Mouse (Mus musculus): ENCODE measurements around the gene Chtop. TPM values are rescaled to one million over a fixed set of nuclear protein-coding genes. Genes with fewer than 3 reads are reported as not detected.

Chtop gene
- polyA plus RNA-seq, 1 experiment: 53.5 TPM

DNA sequence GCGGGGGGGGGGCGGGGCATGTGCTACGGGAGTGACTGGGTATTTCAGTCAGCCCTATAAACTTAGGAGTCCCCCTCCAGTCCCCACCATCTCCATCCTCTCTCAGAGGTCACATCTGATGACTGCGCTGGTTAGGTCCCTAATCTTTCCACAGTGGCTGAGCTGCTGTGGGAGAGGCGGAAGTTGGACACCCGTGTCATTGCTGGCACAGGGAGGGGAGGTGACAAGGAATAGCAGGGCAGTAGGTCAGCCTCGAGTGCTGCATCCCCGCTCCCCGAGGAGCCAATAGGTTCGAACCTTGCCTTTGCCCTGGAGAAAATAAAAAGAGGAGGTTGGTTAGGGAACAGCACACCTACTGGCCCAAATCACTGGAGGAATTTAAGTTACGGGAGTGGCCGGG lies 58.4 kb downstream of the Chtop start:
- TF ChIP-seq POLR2A (IDR thresholded peaks at IDR 0.05; ENCODE audit: control insufficient read depth, low read depth, low read length): no peak
- TF ChIP-seq CTCF (IDR thresholded peaks at IDR 0.05; ENCODE audit: control insufficient read depth, insufficient read depth, insufficient replicate concordance, low read depth, low read length): no peak
- Histone ChIP-seq H3K4me1 (ENCODE audit: control insufficient read depth, insufficient read depth, low read length) (peaks cover 18% of the 10 kb centered on the region), H3K4me3 (ENCODE audit: control insufficient read depth, low read depth, low read length) (no peak overlapping the region), H3K27ac (ENCODE audit: control insufficient read depth, insufficient read depth, low read depth, low read length) (peak overlapping the region; percentile 2), H3K36me3 (ENCODE audit: control insufficient read depth, insufficient read depth, low read length) (0 out of 2 replicates have a peak, but pooled peaks cover 1% of the 10 kb centered on the region), H3K27me3 (ENCODE audit: control insufficient read depth, insufficient read depth, low read length) (no peaks in the 10 kb centered on the region)

Other genes with a start within 250 kb of the Chtop start
- gene Dennd4b, start 244.3 kb downstream of the Chtop start, polyA plus RNA-seq (2012; rRNA removed): 25.7 and 30.5 TPM in 2 replicates
- 26.2 and 34.5 TPM in 2 replicates for gene Gatad2b, start 216.3 kb downstream of the Chtop start, polyA plus RNA-seq (2012; rRNA removed)
- 17.9 and 18.9 TPM in 2 replicates for gene Slc27a3, start 119.6 kb downstream of the Chtop start, polyA plus RNA-seq (2012; rRNA removed)
- gene Ints3, start 75.9 kb downstream of the Chtop start, polyA plus RNA-seq (2012; rRNA removed): 18.3 and 19.1 TPM in 2 replicates
- gene Npr1, start 43.6 kb downstream of the Chtop start, polyA plus RNA-seq (2012; rRNA removed): 54.5 and 64.8 TPM in 2 replicates
- gene Ilf2, start 33.4 kb downstream of the Chtop start, polyA plus RNA-seq (2012; rRNA removed): 30.8 and 33.2 TPM in 2 replicates
- gene Snapin, start 18.5 kb downstream of the Chtop start, polyA plus RNA-seq (2012; rRNA removed): 33.5 and 42.2 TPM in 2 replicates
- gene S100a1, start 4.9 kb upstream of the Chtop start, polyA plus RNA-seq (2012; rRNA removed): 16.8 and 17.6 TPM in 2 replicates
- gene S100a13, start 4.9 kb upstream of the Chtop start, polyA plus RNA-seq (2012; rRNA removed): 2.9 and 3.2 TPM in 2 replicates
- gene S100a14, start 17.4 kb upstream of the Chtop start, polyA plus RNA-seq (2012; rRNA removed): 0.76 TPM in 1 of 2 replicates, not detected in the other
- gene S100a16, start 27.8 kb upstream of the Chtop start, polyA plus RNA-seq (2012; rRNA removed): 2.9 and 7.7 TPM in 2 replicates
- gene S100a3, start 51.1 kb upstream of the Chtop start, polyA plus RNA-seq (2012; rRNA removed): not detected in 2 replicates
- not detected in 2 replicates for gene S100a2, start 80.7 kb upstream of the Chtop start, polyA plus RNA-seq (2012; rRNA removed)
- gene Gm42674, start 92.4 kb upstream of the Chtop start, polyA plus RNA-seq (2012; rRNA removed): not detected in 2 replicates
- gene S100a4, start 94.3 kb upstream of the Chtop start, polyA plus RNA-seq (2012; rRNA removed): 0.96 and 1.9 TPM in 2 replicates
- not detected in 2 replicates for gene S100a5, start 99.0 kb upstream of the Chtop start, polyA plus RNA-seq (2012; rRNA removed)
- gene S100a6, start 103.4 kb upstream of the Chtop start, polyA plus RNA-seq (2012; rRNA removed): 13.0 and 20.8 TPM in 2 replicates
- gene S100a7a, start 144.5 kb upstream of the Chtop start, polyA plus RNA-seq (2012; rRNA removed): 0.07 TPM in 1 of 2 replicates, not detected in the other
- gene S100a8, start 159.5 kb upstream of the Chtop start, polyA plus RNA-seq (2012; rRNA removed): not detected in 2 replicates
- not detected in 2 replicates for gene S100a9, start 186.2 kb upstream of the Chtop start, polyA plus RNA-seq (2012; rRNA removed)
- 3.1 and 3.3 TPM in 2 replicates for gene Pglyrp4, start 217.4 kb upstream of the Chtop start, polyA plus RNA-seq (2012; rRNA removed)